Mouse (Mus musculus): Measurements from ENCODE around the gene Fate1. TPM values are rescaled to one million over a fixed set of nuclear protein-coding genes. Genes with fewer than 3 reads are reported as not detected.

The Fate1 gene
- polyA plus RNA-seq, 1 experiment from 2014 or later: 0.26 TPM

- peak; percentile 45 for DNase-seq (ENCODE audit: low spot score)
- Histone ChIP-seq H3K4me3 (ENCODE audit: low read depth, low read length) (no peak overlapping the region), H3K4me1 (ENCODE audit: insufficient read depth, low read depth, low read length) (no peaks in the 10 kb centered on the region), H3K9me3 (ENCODE audit: low read length) (no peaks in the 10 kb centered on the region), H3K4me2 (replicated peaks; ENCODE audit: low read depth, low read length) (no peak overlapping the region), H3K27ac (ENCODE audit: low read length) (no peak overlapping the region), H3K9ac (replicated peaks; ENCODE audit: low read depth) (no peak overlapping the region), H3K27me3 (replicated peaks; ENCODE audit: insufficient read depth, low read length) (no peaks in the 10 kb centered on the region), H3K36me3 (ENCODE audit: insufficient read depth, low read length) (no peaks in the 10 kb centered on the region)
- no peak for ATAC-seq
- TF ChIP-seq EP300 (IDR thresholded peaks at IDR 0.05): no peak
- peak; percentile 69 for TF ChIP-seq CTCF (IDR thresholded peaks at IDR 0.05)
- WGBS: 37% methylated on average over 9 of the region's 10 CpGs
Observed at GRCm38 (mm10) chrX:72022750-72023398, 50.1 kb downstream of the Fate1 start.

DNA sequence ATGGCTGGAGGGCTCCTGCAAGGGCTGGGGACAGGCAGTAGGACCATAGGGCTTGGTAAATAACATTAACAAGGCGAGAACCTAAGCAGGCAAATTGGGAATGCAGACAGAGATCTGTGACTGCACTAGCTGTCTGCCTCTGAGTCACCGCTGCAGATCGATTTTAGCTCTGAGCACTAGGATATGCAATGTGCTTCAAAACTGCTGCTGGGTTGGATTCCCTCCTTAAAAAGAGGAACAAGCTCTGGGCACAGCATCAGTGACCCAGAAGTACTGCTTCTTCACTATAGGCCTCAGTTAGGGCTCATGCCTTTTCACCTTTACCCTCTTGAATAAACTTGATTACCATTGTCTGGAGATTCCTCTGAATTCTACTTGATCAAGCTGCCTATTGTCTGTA, 50.8 kb downstream of the Fate1 start:
- 63% methylated on average over 3 of the region's 3 CpGs for WGBS
- DNase-seq (ENCODE audit: low spot score) (no peak), ATAC-seq (no peak)
- H3K9me3 ChIP-seq (ENCODE audit: low read length): no peaks in the 10 kb centered on the region
- H3K4me2 ChIP-seq (replicated peaks; ENCODE audit: low read depth, low read length): no peak overlapping the region
- no peaks in the 10 kb centered on the region for H3K27me3 ChIP-seq (replicated peaks; ENCODE audit: insufficient read depth, low read length)
- no peak for TF ChIP-seq CTCF (IDR thresholded peaks at IDR 0.05)
- TF ChIP-seq EP300 (IDR thresholded peaks at IDR 0.05): no peak
- no peak overlapping the region for H3K4me3 ChIP-seq (ENCODE audit: low read depth, low read length)
- no peaks in the 10 kb centered on the region for H3K36me3 ChIP-seq (ENCODE audit: insufficient read depth, low read length)
- H3K4me1 ChIP-seq (ENCODE audit: insufficient read depth, low read depth, low read length): no peaks in the 10 kb centered on the region
- H3K9ac ChIP-seq (replicated peaks; ENCODE audit: low read depth): no peak overlapping the region
- H3K27ac ChIP-seq (ENCODE audit: low read length): no peak overlapping the region

Other genes with a start within 250 kb of the Fate1 start
- gene Vma21, start 157.1 kb upstream of the Fate1 start, polyA plus RNA-seq (2015; fragmentation: Nextera tagmentation; extraction: Ambion mirVana): 55.7 and 58.4 TPM in 2 replicates
- 0.06 TPM in 1 of 2 replicates, not detected in the other for gene Gm1141, start 52.0 kb upstream of the Fate1 start, polyA plus RNA-seq (2015; fragmentation: Nextera tagmentation; extraction: Ambion mirVana)
- 12.9 and 16.2 TPM in 2 replicates for gene Prrg3, start 10.4 kb upstream of the Fate1 start, polyA plus RNA-seq (2015; fragmentation: Nextera tagmentation; extraction: Ambion mirVana)
- 0.80 and 0.91 TPM in 2 replicates for gene Cnga2, start 18.9 kb downstream of the Fate1 start, polyA plus RNA-seq (2015; fragmentation: Nextera tagmentation; extraction: Ambion mirVana)
- not detected in 2 replicates for gene Magea4, start 249.0 kb downstream of the Fate1 start, polyA plus RNA-seq (2015; fragmentation: Nextera tagmentation; extraction: Ambion mirVana)